Mouse (Mus musculus): ENCODE measurements around the gene Tmem160. TPM values are rescaled to one million over a fixed set of nuclear protein-coding genes. Genes with fewer than 3 reads are reported as not detected.

Gene Tmem160
- 10 to 100 TPM; 70.3 to 77.9 TPM for total RNA-seq (2021)

GRCm38 (mm10) chr7:16452587-16453073 lies at the start of gene Tmem160:
Gene Tmem160, plus strand, starts transcription at chr7:16452779.
- peak; percentile 89 for DNase-seq

GRCm38 (mm10) chr7:16402968-16403948 lies 49.3 kb upstream of the Tmem160 start:
- no peak for DNase-seq

GRCm38 (mm10) chr7:16404315-16405072 lies 48.1 kb upstream of the Tmem160 start:
- DNase-seq, result no peak

GRCm38 (mm10) chr7:16405073-16405455 lies 47.5 kb upstream of the Tmem160 start:
- DNase-seq, result peak; percentile 49

- DNase-seq, result peak; percentile 75
These were observed 46.8 kb upstream of the Tmem160 start for GRCm38 (mm10) chr7:16405516-16406351.

- DNase-seq, result no peak
These were observed 45.6 kb upstream of the Tmem160 start for GRCm38 (mm10) chr7:16406978-16407377.

GRCm38 (mm10) chr7:16411100-16411499 lies 41.5 kb upstream of the Tmem160 start:
- no peak for DNase-seq

GRCm38 (mm10) chr7:16412220-16412896 lies 40.2 kb upstream of the Tmem160 start:
- DNase-seq, result no peak

- DNase-seq, result no peak
These were observed 39.6 kb upstream of the Tmem160 start for GRCm38 (mm10) chr7:16412930-16413329.

GRCm38 (mm10) chr7:16415426-16415825 lies 37.2 kb upstream of the Tmem160 start:
- DNase-seq, result no peak

GRCm38 (mm10) chr7:16417141-16417771 lies 35.3 kb upstream of the Tmem160 start:
- peak; percentile 66 for DNase-seq

- no peak for DNase-seq
These were observed 33.9 kb upstream of the Tmem160 start for GRCm38 (mm10) chr7:16418713-16419112.

GRCm38 (mm10) chr7:16420493-16421118 lies 32.0 kb upstream of the Tmem160 start:
- DNase-seq, result no peak

- no peak for DNase-seq
These were observed 30.2 kb upstream of the Tmem160 start for GRCm38 (mm10) chr7:16422222-16422856.

GRCm38 (mm10) chr7:16423731-16424130 lies 28.8 kb upstream of the Tmem160 start:
- no peak for DNase-seq

GRCm38 (mm10) chr7:16425721-16426120 lies 26.9 kb upstream of the Tmem160 start:
- DNase-seq, result no peak

- DNase-seq, result peak; percentile 93
These were observed 26.4 kb upstream of the Tmem160 start for GRCm38 (mm10) chr7:16426129-16426729.

- DNase-seq, result no peak
These were observed 19.1 kb upstream of the Tmem160 start for GRCm38 (mm10) chr7:16433352-16433971.

- no peak for DNase-seq
These were observed 17.5 kb upstream of the Tmem160 start for GRCm38 (mm10) chr7:16435088-16435487.

Measured in heart, postnatal 4 days (tissue).